9 mouse cellular contexts compared by ENCODE assay signal in genomic region chr10:41716029-41716897, GRCm38 (mm10). TPM values are rescaled to one million over a fixed set of nuclear protein-coding genes. Genes with fewer than 3 reads are reported as not detected.
A peak's percentile ranks its signal among the peaks of the same experiment; 100 is the strongest.
DNase-seq lines count a peak whose midpoint lies in the region; ATAC-seq lines count a peak whose summit lies in the region.
"Had no signal": no experiment of that assay in that cellular context is flagged by ENCODE, and none has a peak within 500 bp of the region (broad histone marks: within the 10 kb centered on the region; RNA-seq: fewer than 3 reads in every experiment).

Ccdc162 (minus strand) TSS chr10:41716634.

- H3K4me3 ChIP-seq in kidney, embryonic 15.5 days (replicated peaks) = no peak within 1 kb of the TSS
- H3K4me3 ChIP-seq in forebrain, embryonic 16.5 days (replicated peaks; ENCODE audit: low read length) = no peak within 1 kb of the TSS

- H3K9ac ChIP-seq in kidney, embryonic 15.5 days = no peak within 1 kb of the TSS
- no peak within 1 kb of the TSS for H3K9ac ChIP-seq in forebrain, embryonic 16.5 days (replicated peaks; ENCODE audit: low read depth, low read length)

- H3K27ac ChIP-seq in kidney, embryonic 15.5 days = no peak within 1 kb of the TSS
- no peak within 1 kb of the TSS for H3K27ac ChIP-seq in forebrain, embryonic 16.5 days (ENCODE audit: low read length)

- H3K9me3 ChIP-seq in kidney, embryonic 15.5 days (replicated peaks) = no peaks in the 10 kb centered on the region
- H3K9me3 ChIP-seq in forebrain, embryonic 16.5 days (ENCODE audit: control insufficient read depth, low read length) = no peaks in the 10 kb centered on the region

- no peak for ATAC-seq in kidney, embryonic 15.5 days (replicated peaks; ENCODE audit: low FRiP score)
- peak; percentile 61 for ATAC-seq in forebrain, embryonic 16.5 days

- no peaks in the 10 kb centered on the region for H3K27me3 ChIP-seq in kidney, embryonic 15.5 days
- H3K27me3 ChIP-seq in forebrain, embryonic 16.5 days (replicated peaks; ENCODE audit: control insufficient read depth, insufficient read depth, low read length) = no peaks in the 10 kb centered on the region
- H3K27me3 ChIP-seq: CH12.LX had no signal

- 60% methylated on average over 15 of the region's 15 CpGs for WGBS in kidney, embryonic 15.5 days
- WGBS in forebrain, embryonic 16.5 days = 25% methylated on average over 15 of the region's 15 CpGs

- peak within 1 kb of the TSS; percentile 27; the same call in 1 of the 2 replicates for H3K4me2 ChIP-seq in kidney, embryonic 15.5 days
- peak within 1 kb of the TSS; percentile 16 for H3K4me2 ChIP-seq in forebrain, embryonic 16.5 days (ENCODE audit: low read length)

- no peak for DNase-seq in kidney, postnatal 14 days
- peak; percentile 60 for DNase-seq in brain, adult 2 months (ENCODE audit: low read depth, low spot score)
- DNase-seq in lung, postnatal 10 days = peak; percentile 25
- no peak for DNase-seq in adrenal gland, adult 8-10 months
- no peak for DNase-seq in left cerebral cortex, adult 9 months (ENCODE audit: low spot score in 2 of 2)
- DNase-seq in c-Kit-positive CD71-positive TER-119-positive erythroid progenitor cells, embryonic 14.5 days (ENCODE audit: low spot score) = no peak

- 0 out of 2 replicates have a peak, but pooled peaks cover 4% of the 10 kb centered on the region for H3K36me3 ChIP-seq in kidney, embryonic 15.5 days
- no peaks in the 10 kb centered on the region for H3K36me3 ChIP-seq in forebrain, embryonic 16.5 days (ENCODE audit: control insufficient read depth, insufficient read depth)

- H3K4me1 ChIP-seq in kidney, embryonic 15.5 days = peaks cover 13% of the 10 kb centered on the region
- peaks cover 7% of the 10 kb centered on the region; the same call in 1 of the 2 replicates for H3K4me1 ChIP-seq in forebrain, embryonic 16.5 days (replicated peaks; ENCODE audit: control insufficient read depth, insufficient read depth, low read length)

RNA-seq across cellular contexts. Expression of gene Ccdc162, which starts in this region (rescaled TPM):
- polyA plus RNA-seq in kidney, embryonic 15.5 days (2015; fragmentation: Nextera tagmentation; extraction: Ambion mirVana) = 0.47 and 0.75 TPM in 2 replicates
- 0.34 and 0.44 TPM in 2 replicates for polyA plus RNA-seq in forebrain, embryonic 16.5 days (2015; fragmentation: Nextera tagmentation; extraction: Ambion mirVana)
- total RNA-seq in adrenal gland, adult 8-10 months (2022) = 1 to 10 TPM in 1 of 4 experiments, under 1 TPM in 3; 0.35 to 1.4 (median 0.58) TPM

Comparison
In these comparisons a context has a peak if more than half of its experiments do, and no peak if none do; other contexts are left out.
1. Peak in ATAC-seq and H3K4me2 ChIP-seq in forebrain, embryonic 16.5 days; RNA of the gene not detected or under 1 TPM.
2. DNase-seq: peak in brain, adult 2 months (single experiment) and lung, postnatal 10 days (single experiment); none in kidney, postnatal 14 days (single experiment), adrenal gland, adult 8-10 months (single experiment), left cerebral cortex, adult 9 months (0 of 2) and c-Kit-positive CD71-positive TER-119-positive erythroid progenitor cells, embryonic 14.5 days (single experiment).